Mouse (Mus musculus) retina, postnatal 1 day (tissue): ENCODE measurements around the gene Rfx8.

Source experiments
- DNase-seq: peaks from one replicate; pipeline ENCODE4 v3.0.0-alpha.2; 2012

Rfx8 gene

DNA sequence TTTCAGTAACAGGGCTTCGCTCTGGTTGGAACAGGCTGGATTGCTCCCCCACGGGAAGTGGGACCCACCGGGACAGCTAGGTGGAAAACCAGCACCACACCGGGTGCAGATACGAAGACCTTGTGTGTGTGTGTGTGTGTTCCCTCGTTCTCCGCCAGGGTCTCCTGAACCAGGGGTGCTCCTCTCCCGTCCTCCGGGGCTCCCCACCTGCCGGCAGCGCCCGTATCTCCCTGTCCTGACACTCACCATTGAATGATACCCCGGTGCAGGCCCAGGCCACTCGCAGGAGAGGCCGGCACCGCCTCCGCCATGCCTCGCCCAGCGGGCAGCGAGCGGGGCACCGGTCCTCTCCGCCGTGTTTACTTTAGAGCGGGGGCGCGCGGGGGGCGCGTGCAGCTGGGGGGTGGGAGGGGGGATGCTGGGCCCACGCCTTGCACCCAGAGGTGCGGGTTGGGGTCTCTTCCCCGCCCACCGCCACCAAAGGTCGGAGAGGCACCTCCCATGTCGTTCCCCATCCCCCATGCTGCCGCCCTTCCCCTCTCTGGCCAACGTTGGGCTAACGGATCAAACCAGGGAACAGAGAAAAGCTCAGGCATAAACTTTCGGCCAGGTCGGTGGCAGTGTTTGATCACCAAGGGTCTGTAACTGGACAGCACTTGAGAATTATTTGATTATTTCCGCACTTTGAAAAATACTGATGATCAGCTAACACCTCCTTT is at the start of gene Rfx8:
Gene Rfx8, minus strand, starts transcription at position 366 of the 719 bp plus-strand sequence.
- peak; percentile 51 for DNase-seq

- no peak for DNase-seq
Observed at GRCm38 (mm10) chr1:39770436-39770835, 49.6 kb upstream of the Rfx8 start.

GRCm38 (mm10) chr1:39768017-39768416 is 47.2 kb upstream of the Rfx8 start:
- no peak for DNase-seq

- no peak for DNase-seq
Observed at GRCm38 (mm10) chr1:39765854-39766493, 45.2 kb upstream of the Rfx8 start.

- peak; percentile 59 for DNase-seq
Observed at GRCm38 (mm10) chr1:39762025-39762370, 41.2 kb upstream of the Rfx8 start.

- DNase-seq: peak; percentile 69
Observed at GRCm38 (mm10) chr1:39761211-39762024, 40.6 kb upstream of the Rfx8 start.

DNA sequence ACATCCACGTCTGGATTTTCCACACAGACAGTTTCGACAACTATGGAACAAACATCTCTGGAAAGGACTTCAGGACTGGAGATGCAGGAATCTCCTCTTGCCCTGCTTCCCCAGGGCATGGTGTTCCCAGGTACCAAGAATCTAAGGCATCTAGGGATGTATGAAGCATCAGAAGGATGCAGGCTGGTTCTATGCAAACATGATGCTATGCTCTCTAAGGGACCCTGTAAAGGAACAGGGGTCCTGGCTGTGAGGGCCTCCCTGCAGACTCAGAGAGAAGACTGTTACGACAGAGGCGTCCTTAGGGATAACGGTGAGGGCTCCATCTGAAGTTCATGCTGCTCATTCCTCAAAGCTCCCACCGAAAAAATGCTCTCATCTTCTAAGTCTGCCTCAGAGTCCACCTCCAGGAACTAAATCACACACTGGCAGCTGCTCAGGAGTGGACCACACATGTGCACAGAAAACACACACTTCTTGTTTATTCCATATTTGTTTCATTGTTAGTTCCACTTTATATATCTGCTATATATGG is 39.5 kb upstream of the Rfx8 start:
- no peak for DNase-seq

GRCm38 (mm10) chr1:39759231-39760175 is 38.7 kb upstream of the Rfx8 start:
- DNase-seq: peak; percentile 18

GRCm38 (mm10) chr1:39758244-39758643 is 37.4 kb upstream of the Rfx8 start:
- no peak for DNase-seq

GRCm38 (mm10) chr1:39756952-39757351 is 36.2 kb upstream of the Rfx8 start:
- DNase-seq: no peak

DNA sequence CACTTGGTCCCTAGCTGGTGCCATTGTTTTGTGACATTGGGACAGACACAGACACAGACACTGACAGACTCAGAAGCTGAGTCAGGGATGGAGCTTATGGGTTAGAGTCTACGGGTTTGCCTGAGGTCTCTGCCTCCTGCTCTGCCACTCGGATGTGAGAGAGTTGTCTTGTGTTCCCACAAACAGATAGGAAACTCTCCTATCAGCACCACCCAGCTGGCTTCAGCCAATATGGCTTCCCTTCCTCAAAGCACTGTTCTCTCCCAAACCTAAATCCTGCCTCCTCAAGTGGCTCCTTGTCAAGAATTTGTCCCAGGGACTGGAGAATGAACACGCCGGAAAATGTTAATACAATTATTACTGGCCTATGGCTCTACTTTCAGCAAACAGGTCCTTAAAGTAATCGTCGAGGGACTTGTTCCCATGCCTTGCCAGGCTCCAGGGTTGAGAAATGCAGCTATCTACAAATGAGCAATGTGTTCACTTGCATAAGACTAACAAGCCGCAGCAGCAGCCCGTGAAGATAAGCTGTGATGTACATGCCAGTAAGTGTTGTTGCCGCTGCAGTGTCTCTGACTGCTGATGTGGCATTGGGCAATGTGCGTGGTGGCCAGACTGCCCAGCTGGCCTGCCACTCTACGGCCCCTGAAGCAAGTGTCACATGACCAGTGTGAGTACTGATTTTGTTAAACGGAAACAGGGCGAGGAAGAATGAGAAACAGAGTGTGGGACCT is 33.6 kb upstream of the Rfx8 start:
- peak; percentile 28 for DNase-seq

- no peak for DNase-seq
Observed at GRCm38 (mm10) chr1:39751537-39751936, 30.7 kb upstream of the Rfx8 start.

GRCm38 (mm10) chr1:39749664-39750063 is 28.9 kb upstream of the Rfx8 start:
- peak; percentile 65 for DNase-seq

- DNase-seq: no peak
Observed at GRCm38 (mm10) chr1:39749214-39749613, 28.4 kb upstream of the Rfx8 start.

DNA sequence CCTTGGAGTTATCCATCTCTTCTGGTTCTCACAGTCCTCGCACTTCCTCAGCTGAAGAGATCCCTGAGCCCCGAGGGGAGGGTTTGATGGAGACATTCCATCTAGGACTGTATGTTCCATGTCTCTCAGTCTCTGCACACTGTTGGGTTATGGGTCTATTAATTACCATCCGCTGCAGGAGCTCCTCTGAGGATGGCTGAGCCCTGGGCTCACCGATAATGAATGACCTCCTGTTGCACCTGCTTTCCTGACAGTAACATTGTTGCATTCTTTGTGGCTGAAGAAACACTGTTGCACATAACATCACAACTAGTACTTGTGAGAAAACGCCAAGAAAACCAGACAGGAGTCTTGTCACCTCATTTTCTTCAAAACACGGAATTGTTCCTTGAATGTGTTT is 27.9 kb upstream of the Rfx8 start:
- DNase-seq: peak; percentile 11

DNA sequence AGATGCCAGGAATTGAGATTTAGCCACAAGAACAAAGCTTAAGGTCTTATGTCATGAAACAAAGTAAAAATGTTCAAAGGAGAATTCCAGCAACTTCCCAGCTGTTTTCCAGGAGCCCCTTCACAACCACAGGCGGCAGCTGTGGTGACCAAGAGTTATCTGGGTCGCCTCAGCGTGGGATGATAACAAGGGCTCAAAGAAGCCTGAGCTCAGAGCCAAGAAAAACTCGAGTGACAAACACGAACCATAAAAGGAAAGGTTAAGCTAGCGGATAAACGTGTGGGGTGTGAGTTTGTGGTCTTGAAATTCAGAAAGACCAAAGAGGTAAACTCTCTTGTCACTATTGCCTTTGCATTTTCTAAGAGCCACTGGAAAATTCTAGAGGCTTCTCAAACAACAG is 25.7 kb upstream of the Rfx8 start:
- peak; percentile 53 for DNase-seq

DNA sequence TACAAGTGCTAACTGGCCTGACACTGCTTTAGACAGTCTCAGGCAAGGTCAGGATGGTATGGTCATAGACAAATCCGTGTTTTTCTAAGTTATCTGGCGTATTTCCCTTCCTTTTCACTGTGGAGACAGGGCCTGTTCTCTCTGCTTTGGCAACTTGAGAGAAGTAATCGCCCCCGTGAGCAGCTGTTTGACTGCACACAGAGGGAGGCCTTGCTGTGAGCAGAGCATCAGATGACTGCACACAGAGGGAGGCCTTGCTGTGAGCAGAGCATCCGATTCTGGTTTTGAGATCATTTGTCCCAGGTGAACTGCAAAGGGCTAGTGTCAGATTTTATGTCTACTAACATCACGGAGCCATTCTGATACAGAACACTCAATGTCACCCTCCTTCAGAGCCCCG is 20.2 kb upstream of the Rfx8 start:
- no peak for DNase-seq

- no peak for DNase-seq
Observed at GRCm38 (mm10) chr1:39740002-39740401, 19.2 kb upstream of the Rfx8 start.

DNA sequence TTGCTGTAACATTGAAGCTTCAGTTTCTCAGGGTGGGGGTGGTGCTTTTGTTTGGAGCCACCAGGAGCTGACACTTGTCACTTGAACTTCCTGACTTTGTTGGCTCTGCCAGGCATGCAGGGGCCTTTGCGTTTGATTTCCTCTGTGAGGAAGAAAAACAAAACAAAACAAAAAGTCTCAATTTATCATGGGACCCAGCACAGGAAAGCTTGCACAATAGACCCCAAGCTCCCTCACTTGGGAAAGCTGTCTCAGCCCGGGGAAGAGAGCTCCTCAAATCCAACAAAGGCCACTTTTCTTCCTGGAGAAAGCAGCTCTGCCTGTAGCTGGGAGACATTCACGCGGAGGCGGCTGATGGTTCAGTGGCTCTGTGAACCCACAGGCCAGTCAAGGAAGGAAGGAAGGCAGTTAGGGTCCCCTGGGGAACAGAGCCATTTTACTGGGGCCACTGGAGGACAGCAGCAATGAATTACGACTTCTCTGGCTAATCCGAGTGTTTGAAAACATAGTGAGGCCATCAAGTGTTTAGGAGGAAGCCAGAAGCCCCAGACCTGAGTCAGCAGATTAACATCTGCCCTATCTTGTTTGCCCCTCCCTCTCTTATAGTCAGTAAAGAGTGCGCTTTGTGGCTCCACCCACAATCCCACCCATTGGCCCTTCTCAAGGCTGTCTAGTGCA is 15.3 kb upstream of the Rfx8 start:
- DNase-seq: no peak

DNA sequence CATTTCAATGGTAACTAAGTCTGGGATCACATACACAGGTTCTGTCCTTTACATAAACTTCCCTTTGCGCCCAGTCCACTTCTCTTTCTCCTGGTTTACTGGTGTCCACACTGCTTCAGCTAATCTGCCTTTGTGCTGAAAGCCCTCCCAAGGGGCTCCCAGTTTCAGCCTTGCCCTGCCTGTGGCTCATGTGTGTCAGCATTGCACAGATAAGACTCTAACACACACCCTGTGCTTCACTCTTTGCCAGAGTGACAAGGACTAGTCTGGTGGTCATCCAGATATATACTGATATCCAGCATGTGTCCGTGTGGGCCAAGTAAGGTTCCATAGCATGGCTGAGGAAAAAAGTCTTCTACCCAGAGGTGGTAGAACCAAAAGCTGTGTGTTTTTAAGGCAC is 14.7 kb upstream of the Rfx8 start:
- no peak for DNase-seq

- no peak for DNase-seq
Observed at GRCm38 (mm10) chr1:39734881-39735280, 14.1 kb upstream of the Rfx8 start.
